Mouse (Mus musculus): ENCODE data around the gene Mgme1. TPM values are rescaled to one million over a fixed set of nuclear protein-coding genes. Genes with fewer than 3 reads are reported as not detected.

Gene Mgme1
- polyA plus RNA-seq, 2 experiments: 5.9 to 9.2 TPM

GRCm38 (mm10) chr2:144290321-144290720 lies 19.9 kb downstream of the Mgme1 start:
- TF ChIP-seq CTCF (IDR thresholded peaks at IDR 0.05; ENCODE audit: low read depth) (no peak), EP300 (IDR thresholded peaks at IDR 0.05; ENCODE audit: low read depth) (no peak)
- Histone ChIP-seq H3K9me3 (ENCODE audit: control insufficient read depth, low read length) (no peaks in the 10 kb centered on the region), H3K4me1 (replicated peaks; ENCODE audit: control insufficient read depth in 2 of 2, insufficient read depth in 2 of 2, low read length in 1 of 2) (no peaks in the 10 kb centered on the region), H3K4me3 (ENCODE audit: insufficient read depth in 1 of 2, low read depth in 2 of 2, low read length in 2 of 2) (no peak overlapping the region), H3K27ac (no peak overlapping the region), H3K27me3 (ENCODE audit: control insufficient read depth, insufficient read depth, low read length) (no peaks in the 10 kb centered on the region), H3K36me3 (replicated peaks; ENCODE audit: control insufficient read depth, insufficient read depth, low read depth) (no peaks in the 10 kb centered on the region), H3K4me2 (ENCODE audit: low read depth) (no peak overlapping the region), H3K9ac (replicated peaks) (no peak overlapping the region)
- no peak for DNase-seq (ENCODE audit: low read depth in 3 of 3, low spot score in 3 of 3)
- no peak for ATAC-seq (ENCODE audit: insufficient read depth)
- 65% methylated on average over 7 of the region's 7 CpGs for whole genome bisulfite sequencing (ENCODE audit: insufficient replicate concordance)

- no peaks in the 10 kb centered on the region for H3K4me1 ChIP-seq (replicated peaks; ENCODE audit: control insufficient read depth in 2 of 2, insufficient read depth in 2 of 2, low read length in 1 of 2)
- H3K36me3 ChIP-seq (replicated peaks; ENCODE audit: control insufficient read depth, insufficient read depth, low read depth): no peaks in the 10 kb centered on the region
- no peak for ATAC-seq (ENCODE audit: insufficient read depth)
- H3K9ac ChIP-seq (replicated peaks): no peak overlapping the region
- H3K27me3 ChIP-seq (ENCODE audit: control insufficient read depth, insufficient read depth, low read length): no peaks in the 10 kb centered on the region
- no peaks in the 10 kb centered on the region for H3K9me3 ChIP-seq (ENCODE audit: control insufficient read depth, low read length)
- no peak overlapping the region for H3K4me3 ChIP-seq (ENCODE audit: insufficient read depth in 1 of 2, low read depth in 2 of 2, low read length in 2 of 2)
- 69% methylated on average over 11 of the region's 11 CpGs for WGBS (ENCODE audit: insufficient replicate concordance)
- H3K4me2 ChIP-seq (ENCODE audit: low read depth): no peak overlapping the region
- H3K27ac ChIP-seq: no peak overlapping the region
- DNase-seq (ENCODE audit: low read depth in 3 of 3, low spot score in 3 of 3): no peak
- TF ChIP-seq EP300 (IDR thresholded peaks at IDR 0.05; ENCODE audit: low read depth): no peak
- no peak for TF ChIP-seq CTCF (IDR thresholded peaks at IDR 0.05; ENCODE audit: low read depth)
Measured at GRCm38 (mm10) chr2:144291600-144292305, 21.3 kb downstream of the Mgme1 start.

- Histone ChIP-seq H3K9ac (replicated peaks) (no peak overlapping the region), H3K9me3 (ENCODE audit: control insufficient read depth, low read length) (no peaks in the 10 kb centered on the region), H3K27me3 (ENCODE audit: control insufficient read depth, insufficient read depth, low read length) (no peaks in the 10 kb centered on the region), H3K4me1 (replicated peaks; ENCODE audit: control insufficient read depth in 2 of 2, insufficient read depth in 2 of 2, low read length in 1 of 2) (peaks cover 0 to 3% of the 10 kb centered on the region in 2 experiments; a peak in 1 of 4 replicates), H3K36me3 (replicated peaks; ENCODE audit: control insufficient read depth, insufficient read depth, low read depth) (no peaks in the 10 kb centered on the region), H3K4me3 (ENCODE audit: insufficient read depth in 1 of 2, low read depth in 2 of 2, low read length in 2 of 2) (no peak overlapping the region), H3K27ac (no peak overlapping the region), H3K4me2 (ENCODE audit: low read depth) (no peak overlapping the region)
- ATAC-seq (ENCODE audit: insufficient read depth): no peak
- no peak for DNase-seq (ENCODE audit: low read depth in 3 of 3, low spot score in 3 of 3)
- no peak for TF ChIP-seq CTCF (IDR thresholded peaks at IDR 0.05; ENCODE audit: low read depth)
- TF ChIP-seq EP300 (IDR thresholded peaks at IDR 0.05; ENCODE audit: low read depth): no peak
- 35% methylated on average over 9 of the region's 9 CpGs for WGBS (ENCODE audit: insufficient replicate concordance)
Measured at GRCm38 (mm10) chr2:144295145-144295735, 24.8 kb downstream of the Mgme1 start.

GRCm38 (mm10) chr2:144299749-144300669 lies 29.5 kb downstream of the Mgme1 start:
- no peak for TF ChIP-seq CTCF (IDR thresholded peaks at IDR 0.05; ENCODE audit: low read depth)
- no peak for TF ChIP-seq EP300 (IDR thresholded peaks at IDR 0.05; ENCODE audit: low read depth)
- no peaks in the 10 kb centered on the region for H3K9me3 ChIP-seq (ENCODE audit: control insufficient read depth, low read length)
- H3K36me3 ChIP-seq (replicated peaks; ENCODE audit: control insufficient read depth, insufficient read depth, low read depth): no peaks in the 10 kb centered on the region
- H3K27me3 ChIP-seq (ENCODE audit: control insufficient read depth, insufficient read depth, low read length): no peaks in the 10 kb centered on the region
- no peak overlapping the region for H3K4me3 ChIP-seq (ENCODE audit: insufficient read depth in 1 of 2, low read depth in 2 of 2, low read length in 2 of 2)
- no peak overlapping the region for H3K27ac ChIP-seq
- ATAC-seq (ENCODE audit: insufficient read depth) (no peak), DNase-seq (ENCODE audit: low read depth in 3 of 3, low spot score in 3 of 3) (peak in 1 of 3 experiments; percentile 3)
- no peak overlapping the region for H3K4me2 ChIP-seq (ENCODE audit: low read depth)
- no peak overlapping the region for H3K9ac ChIP-seq (replicated peaks)
- H3K4me1 ChIP-seq (replicated peaks; ENCODE audit: control insufficient read depth in 2 of 2, insufficient read depth in 2 of 2, low read length in 1 of 2): peaks cover 0 to 6% of the 10 kb centered on the region in 2 experiments; a peak in 2 of 4 replicates
- 38% methylated on average over 9 of the region's 9 CpGs for WGBS (ENCODE audit: insufficient replicate concordance)

Measured in liver, embryonic 14.5 days (tissue).